Mouse (Mus musculus): ENCODE measurements around the gene Camk1. TPM values are rescaled to one million over a fixed set of nuclear protein-coding genes. Genes with fewer than 3 reads are reported as not detected.

Camk1 gene
- total RNA-seq (2014; rRNA removed) (102 and 119 TPM in 2 replicates), polyA plus RNA-seq (2015; fragmentation: Nextera tagmentation; extraction: Ambion mirVana) (132 and 142 TPM in 2 replicates)

GRCm38 (mm10) chr6:113343177-113344092 lies at the start of gene Camk1:
Gene Camk1 (minus strand): TSS chr6:113343984.
- WGBS = 15% methylated on average over 32 of the region's 32 CpGs
- Histone ChIP-seq H3K4me2 (ENCODE audit: low read depth, low read length, poor library complexity, severe bottlenecking) (peak within 1 kb of the TSS; percentile 71), H3K27ac (ENCODE audit: low read depth, low read length) (peak within 1 kb of the TSS; percentile 65), H3K4me1 (ENCODE audit: insufficient read depth, low read length) (peaks cover 15% of the 10 kb centered on the region; the same call in 1 of the 2 replicates), H3K9ac (replicated peaks; ENCODE audit: low read length, poor library complexity, severe bottlenecking) (peak within 1 kb of the TSS; percentile 95), H3K4me3 (ENCODE audit: low read depth, low read length) (peak within 1 kb of the TSS; percentile 68), H3K9me3 (ENCODE audit: low read length) (no peaks in the 10 kb centered on the region), H3K36me3 (ENCODE audit: insufficient read depth, low read length) (peaks cover 18% of the 10 kb centered on the region), H3K27me3 (ENCODE audit: insufficient read depth, low read length) (no peaks in the 10 kb centered on the region)
- DNase-seq (ENCODE audit: low spot score) (peak; percentile 58), ATAC-seq (ENCODE audit: low FRiP score) (peak; percentile 75)
- TF ChIP-seq CTCF (IDR thresholded peaks at IDR 0.05) = no peak

DNA sequence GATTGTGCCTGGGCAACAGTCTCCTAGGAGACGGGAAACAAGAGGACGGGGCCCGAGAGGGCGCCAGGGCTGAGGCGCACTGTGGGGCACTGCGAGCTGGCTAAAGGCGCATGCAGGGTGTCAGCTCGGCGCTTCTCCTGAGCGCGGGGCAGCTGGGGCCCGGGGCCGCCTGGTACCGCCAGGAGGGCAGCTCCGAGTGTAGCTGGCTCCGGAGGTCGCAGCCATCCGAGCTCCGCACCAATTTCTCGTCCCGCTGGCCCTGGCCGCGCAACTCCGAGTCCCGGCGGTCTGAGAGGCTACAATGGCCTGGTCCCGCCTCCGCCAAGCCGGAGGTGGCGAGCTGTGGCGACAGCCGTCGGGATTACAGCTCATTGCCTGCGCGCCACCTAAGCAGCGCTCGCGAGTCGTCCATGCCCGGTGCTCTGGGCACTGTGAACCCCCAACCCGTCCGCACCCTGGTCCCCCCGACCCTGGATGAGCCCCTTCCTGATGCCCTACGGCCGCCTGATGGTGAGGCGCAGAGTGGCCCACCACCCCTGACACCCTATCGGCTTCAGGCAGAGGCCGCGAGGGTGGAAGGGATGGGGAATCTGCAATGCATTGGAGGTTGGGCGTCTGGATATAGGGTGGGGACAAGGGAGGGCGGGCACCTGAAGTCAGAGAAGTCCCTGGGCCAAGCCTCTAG lies 48.7 kb upstream of the Camk1 start:
- Histone ChIP-seq H3K27ac (ENCODE audit: low read depth, low read length) (peak overlapping the region; percentile 19), H3K4me1 (ENCODE audit: insufficient read depth, low read length) (no peaks in the 10 kb centered on the region), H3K4me2 (ENCODE audit: low read depth, low read length, poor library complexity, severe bottlenecking) (peak overlapping the region; percentile 57), H3K9me3 (ENCODE audit: low read length) (no peaks in the 10 kb centered on the region), H3K4me3 (ENCODE audit: low read depth, low read length) (peak overlapping the region; percentile 36), H3K36me3 (ENCODE audit: insufficient read depth, low read length) (peaks cover 29% of the 10 kb centered on the region), H3K27me3 (ENCODE audit: insufficient read depth, low read length) (no peaks in the 10 kb centered on the region), H3K9ac (replicated peaks; ENCODE audit: low read length, poor library complexity, severe bottlenecking) (peak overlapping the region; percentile 72)
- no peak for TF ChIP-seq CTCF (IDR thresholded peaks at IDR 0.05)
- DNase-seq (ENCODE audit: low spot score) (peak; percentile 79), ATAC-seq (ENCODE audit: low FRiP score) (peak; percentile 86)
- 2% methylated on average over 40 of the region's 51 CpGs for WGBS

GRCm38 (mm10) chr6:113392015-113392386 lies 48.2 kb upstream of the Camk1 start:
- Histone ChIP-seq H3K9me3 (ENCODE audit: low read length) (no peaks in the 10 kb centered on the region), H3K9ac (replicated peaks; ENCODE audit: low read length, poor library complexity, severe bottlenecking) (peak overlapping the region; percentile 72), H3K4me3 (ENCODE audit: low read depth, low read length) (peak overlapping the region; percentile 36), H3K27me3 (ENCODE audit: insufficient read depth, low read length) (no peaks in the 10 kb centered on the region), H3K4me2 (ENCODE audit: low read depth, low read length, poor library complexity, severe bottlenecking) (peak overlapping the region; percentile 57), H3K4me1 (ENCODE audit: insufficient read depth, low read length) (no peaks in the 10 kb centered on the region), H3K27ac (ENCODE audit: low read depth, low read length) (peak overlapping the region; percentile 19), H3K36me3 (ENCODE audit: insufficient read depth, low read length) (peaks cover 33% of the 10 kb centered on the region)
- DNase-seq (ENCODE audit: low spot score) (no peak), ATAC-seq (ENCODE audit: low FRiP score) (no peak)
- no peak for TF ChIP-seq CTCF (IDR thresholded peaks at IDR 0.05)
- whole genome bisulfite sequencing = 21% methylated on average over 10 of the region's 10 CpGs

DNA sequence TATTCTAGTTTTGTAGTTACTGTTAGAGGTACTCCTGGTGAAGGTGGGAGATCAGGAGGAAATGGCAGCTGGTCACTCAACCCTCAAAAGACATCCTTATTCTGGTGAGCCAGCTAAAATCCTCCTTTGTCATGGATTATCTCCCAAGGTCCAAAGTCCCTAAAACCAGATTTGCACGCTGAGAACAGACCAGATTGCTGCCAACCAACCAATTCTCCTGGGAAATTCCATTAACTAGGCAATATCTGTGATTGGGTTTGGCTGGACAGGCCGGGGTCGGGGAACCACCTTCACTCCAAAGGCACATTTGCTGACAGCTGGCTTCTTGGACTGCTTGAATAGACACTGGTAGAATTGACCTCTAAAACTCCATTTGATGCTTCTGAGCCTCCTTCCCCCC lies 46.9 kb upstream of the Camk1 start:
- no peak overlapping the region for H3K4me3 ChIP-seq (ENCODE audit: low read depth, low read length)
- H3K36me3 ChIP-seq (ENCODE audit: insufficient read depth, low read length) = peaks cover 39% of the 10 kb centered on the region
- WGBS = 58% methylated on average over 3 of the region's 3 CpGs
- H3K9ac ChIP-seq (replicated peaks; ENCODE audit: low read length, poor library complexity, severe bottlenecking) = no peak overlapping the region
- no peaks in the 10 kb centered on the region for H3K4me1 ChIP-seq (ENCODE audit: insufficient read depth, low read length)
- no peak overlapping the region for H3K4me2 ChIP-seq (ENCODE audit: low read depth, low read length, poor library complexity, severe bottlenecking)
- DNase-seq (ENCODE audit: low spot score) = peak; percentile 18
- H3K27ac ChIP-seq (ENCODE audit: low read depth, low read length) = no peak overlapping the region
- no peaks in the 10 kb centered on the region for H3K27me3 ChIP-seq (ENCODE audit: insufficient read depth, low read length)
- H3K9me3 ChIP-seq (ENCODE audit: low read length) = no peaks in the 10 kb centered on the region
- no peak for TF ChIP-seq CTCF (IDR thresholded peaks at IDR 0.05)
- no peak for ATAC-seq (ENCODE audit: low FRiP score)

DNA sequence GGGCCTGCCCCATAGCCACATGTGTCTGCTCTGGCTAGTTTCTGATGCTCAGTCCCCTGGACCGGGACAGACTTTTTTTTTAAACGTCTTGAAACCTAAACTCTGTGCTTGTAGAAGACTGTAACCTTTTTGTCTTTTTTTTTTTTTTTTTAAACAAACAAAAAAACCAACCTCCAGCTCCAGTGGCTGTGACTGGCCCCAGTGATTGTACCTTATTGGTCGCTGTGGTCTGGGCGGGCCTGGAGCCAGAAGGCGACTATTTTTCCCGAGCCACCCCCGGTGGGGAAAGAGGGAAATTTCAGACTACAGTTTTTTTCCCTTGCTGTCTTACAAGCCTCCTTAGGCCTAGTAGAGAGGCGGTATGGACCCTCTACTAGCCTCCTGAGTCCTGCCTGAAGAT lies 45.2 kb upstream of the Camk1 start, which contains the start of gene Ttll3:
TSS of gene Ttll3 (plus strand) at position 301 of the 400 bp plus-strand sequence.
- H3K27me3 ChIP-seq (ENCODE audit: insufficient read depth, low read length) = no peaks in the 10 kb centered on the region
- H3K4me3 ChIP-seq (ENCODE audit: low read depth, low read length) = no peak within 1 kb of the TSS
- H3K4me1 ChIP-seq (ENCODE audit: insufficient read depth, low read length) = no peaks in the 10 kb centered on the region
- WGBS = 79% methylated on average over 8 of the region's 8 CpGs
- ATAC-seq (ENCODE audit: low FRiP score) = no peak
- no peak for TF ChIP-seq CTCF (IDR thresholded peaks at IDR 0.05)
- H3K36me3 ChIP-seq (ENCODE audit: insufficient read depth, low read length) = peaks cover 49% of the 10 kb centered on the region
- no peaks in the 10 kb centered on the region for H3K9me3 ChIP-seq (ENCODE audit: low read length)
- no peak within 1 kb of the TSS for H3K9ac ChIP-seq (replicated peaks; ENCODE audit: low read length, poor library complexity, severe bottlenecking)
- DNase-seq (ENCODE audit: low spot score) = no peak
- H3K27ac ChIP-seq (ENCODE audit: low read depth, low read length) = no peak within 1 kb of the TSS
- no peak within 1 kb of the TSS for H3K4me2 ChIP-seq (ENCODE audit: low read depth, low read length, poor library complexity, severe bottlenecking)
